Mouse (Mus musculus): ENCODE results near the gene A830018L16Rik. TPM values are rescaled to one million over a fixed set of nuclear protein-coding genes. Genes with fewer than 3 reads are reported as not detected.

Gene A830018L16Rik
- 6.0 and 6.2 TPM in 2 replicates for polyA plus RNA-seq (2016; fragmentation: Nextera tagmentation; extraction: Ambion mirVana)

GRCm38 (mm10) chr1:11413894-11414556 is at the start of gene A830018L16Rik:
A830018L16Rik (plus strand) TSS chr1:11414105.
- Histone ChIP-seq H3K4me3 (peak within 1 kb of the TSS; percentile 46), H3K27me3 (peaks cover 8% of the 10 kb centered on the region; the same call in 1 of the 2 replicates), H3K9ac (peak within 1 kb of the TSS; percentile 58), H3K36me3 (no peaks in the 10 kb centered on the region), H3K4me2 (replicated peaks) (peak within 1 kb of the TSS; percentile 66), H3K4me1 (no peaks in the 10 kb centered on the region), H3K9me3 (no peaks in the 10 kb centered on the region), H3K27ac (no peak within 1 kb of the TSS)
- peak; percentile 98 for ATAC-seq (ENCODE audit: insufficient number of reproducible peaks, insufficient read depth, low FRiP score, low TSS enrichment)
- 1% methylated on average over 50 of the region's 50 CpGs for WGBS

DNA sequence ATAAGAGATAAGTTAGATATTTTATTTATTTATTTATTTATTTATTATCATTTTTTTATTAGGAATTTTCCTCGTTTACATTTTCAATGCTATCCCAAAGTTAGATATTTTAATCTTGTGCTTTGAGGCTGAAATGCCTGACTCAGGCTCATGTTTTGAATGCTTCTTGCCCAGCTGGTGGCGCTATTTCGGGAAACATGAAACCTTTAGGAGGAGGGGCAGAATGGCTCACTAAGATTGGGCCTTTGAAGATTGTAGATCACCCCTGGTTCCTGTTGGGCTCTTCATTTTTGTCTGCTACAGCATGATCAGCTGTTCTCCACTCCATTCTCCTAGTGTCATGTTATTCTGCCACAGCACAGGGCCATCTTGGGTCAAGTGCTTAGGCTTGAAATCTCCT is 28.1 kb upstream of the A830018L16Rik start:
- Histone ChIP-seq H3K36me3 (no peaks in the 10 kb centered on the region), H3K4me2 (replicated peaks) (no peak overlapping the region), H3K27me3 (no peaks in the 10 kb centered on the region), H3K9me3 (no peaks in the 10 kb centered on the region), H3K4me1 (no peaks in the 10 kb centered on the region), H3K4me3 (no peak overlapping the region), H3K27ac (no peak overlapping the region), H3K9ac (no peak overlapping the region)
- WGBS = 62% methylated on average over 3 of the region's 3 CpGs
- no peak for ATAC-seq (ENCODE audit: insufficient number of reproducible peaks, insufficient read depth, low FRiP score, low TSS enrichment)

DNA sequence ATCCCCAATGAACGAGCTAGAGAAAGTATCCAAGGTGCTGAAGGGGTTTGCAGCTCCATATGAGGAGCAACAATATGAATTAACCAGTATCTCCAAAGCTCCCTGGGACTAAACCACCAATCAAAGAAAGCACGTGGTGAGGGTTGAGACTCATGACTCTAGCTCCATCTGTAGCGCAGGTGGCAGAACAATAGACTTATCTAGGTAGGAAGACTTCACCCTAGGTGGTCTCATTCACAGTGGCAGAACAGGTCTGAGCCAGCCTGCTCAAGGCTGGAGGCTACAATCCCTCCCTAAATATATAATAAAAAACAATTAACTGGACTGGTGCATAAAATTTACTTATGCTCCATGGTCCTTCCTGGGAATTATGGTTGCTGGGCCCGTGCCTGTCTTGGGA is 18.5 kb upstream of the A830018L16Rik start:
- H3K9me3 ChIP-seq = no peaks in the 10 kb centered on the region
- no peaks in the 10 kb centered on the region for H3K4me1 ChIP-seq
- no peak overlapping the region for H3K4me2 ChIP-seq (replicated peaks)
- H3K27me3 ChIP-seq = no peaks in the 10 kb centered on the region
- H3K9ac ChIP-seq = no peak overlapping the region
- H3K4me3 ChIP-seq = no peak overlapping the region
- WGBS = 46% methylated on average over 4 of the region's 4 CpGs
- ATAC-seq (ENCODE audit: insufficient number of reproducible peaks, insufficient read depth, low FRiP score, low TSS enrichment) = no peak
- H3K27ac ChIP-seq = no peak overlapping the region
- no peaks in the 10 kb centered on the region for H3K36me3 ChIP-seq

DNA sequence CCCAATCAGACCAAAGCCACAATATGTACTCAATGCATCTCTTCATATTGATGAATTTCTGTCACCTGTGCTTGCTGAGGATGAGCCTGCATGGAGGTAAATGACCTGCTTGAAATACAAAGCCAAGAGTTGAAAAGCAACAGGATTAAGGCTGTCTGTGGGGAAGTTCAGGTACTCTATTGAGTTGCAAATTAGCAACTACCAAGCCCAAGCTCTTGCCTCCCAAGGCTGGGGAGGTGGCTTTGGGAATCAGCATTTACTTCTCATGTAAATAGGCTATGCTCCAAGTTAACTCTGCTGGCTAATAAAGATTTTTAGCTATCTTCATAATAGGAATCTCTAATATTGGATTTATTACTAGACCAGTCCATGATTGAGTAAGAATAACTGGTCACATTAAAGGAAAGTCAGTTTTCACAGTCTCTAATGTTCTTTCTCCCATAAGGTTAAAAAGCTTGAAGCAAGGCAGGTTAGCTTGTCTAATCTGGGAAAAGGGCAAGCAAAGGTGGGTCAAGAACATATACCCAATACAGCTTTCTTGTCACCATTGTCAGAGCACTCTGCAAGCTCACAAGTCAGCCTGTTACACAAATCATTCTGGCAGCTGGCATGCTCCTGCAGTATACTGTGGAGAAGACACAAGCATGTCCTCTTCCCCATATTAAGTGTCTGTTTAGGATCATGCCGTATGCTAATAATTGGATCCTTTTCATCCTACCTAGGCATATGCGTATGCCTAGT is 17.7 kb upstream of the A830018L16Rik start:
- H3K27me3 ChIP-seq = no peaks in the 10 kb centered on the region
- H3K27ac ChIP-seq = no peak overlapping the region
- no peaks in the 10 kb centered on the region for H3K9me3 ChIP-seq
- H3K4me1 ChIP-seq = no peaks in the 10 kb centered on the region
- no peak overlapping the region for H3K4me3 ChIP-seq
- no peak overlapping the region for H3K4me2 ChIP-seq (replicated peaks)
- 86% methylated on average over 2 of the region's 2 CpGs for WGBS
- no peaks in the 10 kb centered on the region for H3K36me3 ChIP-seq
- no peak for ATAC-seq (ENCODE audit: insufficient number of reproducible peaks, insufficient read depth, low FRiP score, low TSS enrichment)
- no peak overlapping the region for H3K9ac ChIP-seq

DNA sequence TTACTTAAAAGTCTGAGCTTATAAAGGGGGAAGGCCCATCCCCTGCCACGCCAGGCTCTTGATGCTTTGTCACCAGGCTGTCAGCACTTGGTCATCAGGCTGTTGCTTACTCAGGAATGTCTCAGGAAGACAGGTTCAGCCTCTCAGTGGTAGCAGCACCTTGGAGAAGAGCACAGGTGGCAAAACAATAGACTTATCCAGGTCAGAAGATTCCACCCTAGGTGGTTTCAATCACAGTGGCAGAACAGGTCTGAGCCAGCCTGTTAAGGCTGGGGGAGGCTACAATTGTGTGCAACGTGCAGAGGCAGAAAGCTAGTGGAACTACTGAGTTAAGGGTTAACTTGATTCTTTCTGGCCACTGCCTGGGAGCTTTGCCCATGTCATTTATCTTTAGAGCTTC is 12.7 kb upstream of the A830018L16Rik start:
- H3K36me3 ChIP-seq = no peaks in the 10 kb centered on the region
- no peaks in the 10 kb centered on the region for H3K4me1 ChIP-seq
- no peak overlapping the region for H3K4me3 ChIP-seq
- H3K27me3 ChIP-seq = no peaks in the 10 kb centered on the region
- WGBS = 28% methylated on average over 2 of the region's 2 CpGs
- no peaks in the 10 kb centered on the region for H3K9me3 ChIP-seq
- ATAC-seq (ENCODE audit: insufficient number of reproducible peaks, insufficient read depth, low FRiP score, low TSS enrichment) = no peak
- H3K4me2 ChIP-seq (replicated peaks) = no peak overlapping the region
- no peak overlapping the region for H3K27ac ChIP-seq
- H3K9ac ChIP-seq = no peak overlapping the region

DNA sequence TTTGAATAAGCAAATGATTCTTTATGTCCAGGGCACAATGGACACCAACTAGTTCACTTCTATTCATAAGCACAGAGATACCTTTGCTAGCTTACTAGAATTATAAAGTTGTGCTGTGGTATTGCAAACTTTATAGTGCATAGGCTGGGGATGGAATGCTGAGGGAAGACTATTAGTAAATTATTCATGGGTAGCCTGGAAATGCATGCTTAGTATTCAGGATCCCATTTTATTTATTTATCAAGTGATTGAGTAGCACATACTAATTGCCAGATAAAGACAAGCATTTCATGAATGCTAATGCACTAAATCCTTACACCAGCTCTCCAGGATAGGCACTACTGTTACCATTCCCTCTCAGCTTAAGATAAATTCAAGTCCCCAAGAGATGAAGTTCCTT is 8.4 kb upstream of the A830018L16Rik start:
- H3K36me3 ChIP-seq = no peaks in the 10 kb centered on the region
- H3K27me3 ChIP-seq = no peaks in the 10 kb centered on the region
- H3K4me1 ChIP-seq = no peaks in the 10 kb centered on the region
- H3K4me2 ChIP-seq (replicated peaks) = no peak overlapping the region
- no peak for ATAC-seq (ENCODE audit: insufficient number of reproducible peaks, insufficient read depth, low FRiP score, low TSS enrichment)
- no peak overlapping the region for H3K9ac ChIP-seq
- H3K27ac ChIP-seq = no peak overlapping the region
- H3K4me3 ChIP-seq = no peak overlapping the region
- no peaks in the 10 kb centered on the region for H3K9me3 ChIP-seq

GRCm38 (mm10) chr1:11406026-11406425 is 7.9 kb upstream of the A830018L16Rik start:
- WGBS = 86% methylated on average over 3 of the region's 3 CpGs

GRCm38 (mm10) chr1:11414560-11414959 is 655 bp downstream of the A830018L16Rik start:
- Histone ChIP-seq H3K4me2 (replicated peaks) (peak overlapping the region; percentile 66), H3K4me3 (peak overlapping the region; percentile 46), H3K9me3 (no peaks in the 10 kb centered on the region), H3K4me1 (no peaks in the 10 kb centered on the region), H3K9ac (peak overlapping the region; percentile 58), H3K27me3 (peaks cover 8% of the 10 kb centered on the region; the same call in 1 of the 2 replicates), H3K36me3 (no peaks in the 10 kb centered on the region), H3K27ac (no peak overlapping the region)
- under 1% methylated on average over 9 of the region's 9 CpGs for WGBS
- ATAC-seq (ENCODE audit: insufficient number of reproducible peaks, insufficient read depth, low FRiP score, low TSS enrichment) = no peak

More at GRCm38 (mm10) chr1:11406026-11406425, 7.9 kb upstream of the A830018L16Rik start:
- no peak overlapping the region for H3K9ac ChIP-seq
- H3K27ac ChIP-seq = no peak overlapping the region
- H3K4me3 ChIP-seq = no peak overlapping the region
- H3K36me3 ChIP-seq = no peaks in the 10 kb centered on the region
- no peak overlapping the region for H3K4me2 ChIP-seq (replicated peaks)
- no peaks in the 10 kb centered on the region for H3K27me3 ChIP-seq
- ATAC-seq (ENCODE audit: insufficient number of reproducible peaks, insufficient read depth, low FRiP score, low TSS enrichment) = no peak
- H3K4me1 ChIP-seq = no peaks in the 10 kb centered on the region
- no peaks in the 10 kb centered on the region for H3K9me3 ChIP-seq

- Histone ChIP-seq H3K9me3 (no peaks in the 10 kb centered on the region), H3K4me3 (no peak overlapping the region), H3K4me1 (no peaks in the 10 kb centered on the region), H3K4me2 (replicated peaks) (no peak overlapping the region), H3K36me3 (no peaks in the 10 kb centered on the region), H3K9ac (no peak overlapping the region), H3K27ac (no peak overlapping the region), H3K27me3 (no peaks in the 10 kb centered on the region)
- whole genome bisulfite sequencing = 81% methylated on average over 1 of the region's 1 CpGs
- ATAC-seq (ENCODE audit: insufficient number of reproducible peaks, insufficient read depth, low FRiP score, low TSS enrichment) = no peak
Observed at GRCm38 (mm10) chr1:11427310-11427709, 13.4 kb downstream of the A830018L16Rik start.

DNA sequence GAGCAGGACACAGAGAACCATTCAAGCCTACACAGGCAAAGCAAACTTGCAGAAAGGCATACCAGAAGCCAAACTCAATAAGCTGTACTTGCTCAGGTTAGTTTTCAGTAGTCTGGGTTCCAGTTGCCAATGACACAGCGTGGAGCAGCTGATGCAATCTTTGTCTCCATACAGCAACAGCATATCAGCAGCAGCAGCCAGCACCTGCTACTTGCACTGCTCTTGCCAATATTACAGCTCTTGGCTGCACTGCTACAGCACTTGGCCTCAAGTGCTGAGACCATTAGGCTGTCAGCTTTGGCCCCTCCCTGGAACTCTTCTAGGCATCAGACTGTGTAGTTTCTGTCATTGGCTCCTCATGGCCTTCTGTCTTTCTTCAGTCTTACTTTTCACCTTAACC is 44.4 kb downstream of the A830018L16Rik start:
- H3K27me3 ChIP-seq = no peaks in the 10 kb centered on the region
- no peaks in the 10 kb centered on the region for H3K36me3 ChIP-seq
- no peak overlapping the region for H3K4me2 ChIP-seq (replicated peaks)
- no peak overlapping the region for H3K27ac ChIP-seq
- no peak for ATAC-seq (ENCODE audit: insufficient number of reproducible peaks, insufficient read depth, low FRiP score, low TSS enrichment)
- 91% methylated on average over 1 of the region's 1 CpGs for WGBS
- no peaks in the 10 kb centered on the region for H3K9me3 ChIP-seq
- no peak overlapping the region for H3K4me3 ChIP-seq
- no peaks in the 10 kb centered on the region for H3K4me1 ChIP-seq
- no peak overlapping the region for H3K9ac ChIP-seq

DNA sequence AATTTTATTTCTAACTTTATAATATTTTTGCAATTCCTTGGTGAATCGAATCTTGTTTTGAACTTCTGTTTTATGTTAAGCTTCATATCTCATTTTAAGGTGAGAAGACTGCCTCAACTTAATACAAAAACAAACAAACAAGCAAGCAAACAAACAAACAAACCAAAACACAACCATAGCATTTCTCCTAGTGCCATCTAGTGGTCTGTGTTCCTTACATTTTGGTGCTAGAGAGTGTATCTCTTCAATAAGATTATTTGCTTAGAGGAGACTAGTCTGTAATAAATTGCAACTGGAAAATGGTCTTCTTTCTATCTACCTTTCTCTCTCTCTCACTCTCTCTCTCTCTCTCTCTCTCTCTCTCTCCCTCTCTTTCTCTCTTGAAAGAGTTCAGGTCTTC is 52.4 kb downstream of the A830018L16Rik start:
- H3K4me2 ChIP-seq (replicated peaks) = no peak overlapping the region
- H3K27me3 ChIP-seq = no peaks in the 10 kb centered on the region
- no peaks in the 10 kb centered on the region for H3K9me3 ChIP-seq
- WGBS = 81% methylated on average over 1 of the region's 1 CpGs
- H3K27ac ChIP-seq = no peak overlapping the region
- no peaks in the 10 kb centered on the region for H3K4me1 ChIP-seq
- H3K9ac ChIP-seq = no peak overlapping the region
- no peaks in the 10 kb centered on the region for H3K36me3 ChIP-seq
- no peak overlapping the region for H3K4me3 ChIP-seq
- ATAC-seq (ENCODE audit: insufficient number of reproducible peaks, insufficient read depth, low FRiP score, low TSS enrichment) = no peak

GRCm38 (mm10) chr1:11467065-11467643 is 53.2 kb downstream of the A830018L16Rik start:
- no peaks in the 10 kb centered on the region for H3K9me3 ChIP-seq
- H3K27me3 ChIP-seq = no peaks in the 10 kb centered on the region
- ATAC-seq (ENCODE audit: insufficient number of reproducible peaks, insufficient read depth, low FRiP score, low TSS enrichment) = no peak
- WGBS = 61% methylated on average over 5 of the region's 5 CpGs
- H3K27ac ChIP-seq = no peak overlapping the region
- H3K9ac ChIP-seq = no peak overlapping the region
- H3K4me3 ChIP-seq = no peak overlapping the region
- no peak overlapping the region for H3K4me2 ChIP-seq (replicated peaks)
- no peaks in the 10 kb centered on the region for H3K36me3 ChIP-seq
- H3K4me1 ChIP-seq = no peaks in the 10 kb centered on the region

Measured in embryonic facial prominence, embryonic 12.5 days (tissue).